Mouse (Mus musculus) neutrophil, adult 5-6 weeks (primary cell): ENCODE results near the gene Sap18b. TPM values are rescaled to one million over a fixed set of nuclear protein-coding genes. Genes with fewer than 3 reads are reported as not detected.
A peak's percentile ranks its signal among the peaks of the same experiment; 100 is the strongest.

Source experiments
- ATAC-seq: fragments of 151-379, 151-347 bp; 2 replicates; pipeline ENCODE4 v1.8.0; 2017; ENCODE audit warnings: mild to moderate bottlenecking, moderate TSS enrichment; ENCODE audit not compliant: insufficient number of reproducible peaks, poor library complexity, low FRiP score, severe bottlenecking; ENCODE audit errors: extremely low read depth
- total RNA-seq: library from RNA; stranded (forward); fragments of 200-1000 nt; gene quantifications from 2 replicates; pipeline ENCODE4 v1.2.3, GENCODE M21; 2017

Sap18b gene
- total RNA-seq, 1 experiment from 2014 or later = 98.1 TPM

DNA sequence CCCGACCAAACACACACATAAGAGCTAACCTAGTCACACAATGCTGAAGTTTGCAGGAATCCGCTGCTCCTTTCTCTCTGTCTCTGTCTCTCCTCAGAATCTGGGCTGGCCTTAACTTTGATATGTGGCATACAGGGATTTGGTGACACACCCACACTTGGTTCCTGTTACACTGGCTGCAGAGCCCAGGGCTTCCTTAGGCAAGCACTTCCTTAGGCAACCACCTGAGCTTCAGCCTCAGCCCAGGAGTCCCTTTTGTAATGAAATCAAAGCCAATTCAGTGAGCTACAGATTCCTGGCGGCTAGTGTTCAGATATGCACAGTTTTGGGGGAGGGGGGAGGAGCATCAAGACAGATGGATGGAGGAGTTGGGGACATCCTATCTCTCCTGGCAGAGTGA, 7.5 kb upstream of the Sap18b start:
- ATAC-seq = no peak

DNA sequence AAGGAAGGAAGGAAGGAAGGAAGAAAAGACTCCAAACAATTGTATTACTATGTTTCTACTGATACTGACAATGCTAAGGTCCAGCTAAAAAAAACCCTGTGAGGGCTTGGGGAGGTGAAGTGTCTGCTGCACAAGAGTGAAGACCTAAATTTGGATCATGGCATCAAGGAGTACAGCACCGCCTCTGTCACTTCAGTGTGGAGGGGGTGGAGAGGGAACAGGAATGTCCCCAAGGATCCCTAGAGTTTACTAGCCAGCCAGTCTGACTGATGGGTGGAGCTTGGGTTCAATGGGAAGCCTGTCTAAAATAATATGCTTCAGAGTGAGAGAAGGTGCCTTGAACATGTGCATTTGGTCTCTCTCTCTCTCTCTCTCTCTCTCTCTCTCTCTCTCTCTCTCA, 6.9 kb upstream of the Sap18b start:
- ATAC-seq = no peak

DNA sequence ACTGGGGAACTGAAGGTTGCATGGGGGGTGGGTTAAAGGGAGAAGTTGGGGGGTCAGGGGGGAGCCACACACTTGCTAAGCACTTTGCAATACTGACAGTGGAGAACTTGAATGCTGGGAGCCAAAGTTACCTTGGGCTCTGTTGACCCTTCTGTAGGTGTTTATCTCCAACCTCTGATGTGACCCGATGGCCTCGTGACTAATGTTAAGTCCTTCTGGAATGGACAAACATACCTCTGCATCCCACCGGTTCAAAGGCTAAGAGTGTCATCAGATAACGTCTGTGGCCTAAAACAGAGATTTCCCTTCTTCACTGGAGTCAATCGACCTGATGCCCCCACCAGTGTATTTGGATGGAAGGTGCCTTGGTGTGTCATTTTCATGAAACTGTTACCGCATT, 3.9 kb upstream of the Sap18b start:
- no peak for ATAC-seq

DNA sequence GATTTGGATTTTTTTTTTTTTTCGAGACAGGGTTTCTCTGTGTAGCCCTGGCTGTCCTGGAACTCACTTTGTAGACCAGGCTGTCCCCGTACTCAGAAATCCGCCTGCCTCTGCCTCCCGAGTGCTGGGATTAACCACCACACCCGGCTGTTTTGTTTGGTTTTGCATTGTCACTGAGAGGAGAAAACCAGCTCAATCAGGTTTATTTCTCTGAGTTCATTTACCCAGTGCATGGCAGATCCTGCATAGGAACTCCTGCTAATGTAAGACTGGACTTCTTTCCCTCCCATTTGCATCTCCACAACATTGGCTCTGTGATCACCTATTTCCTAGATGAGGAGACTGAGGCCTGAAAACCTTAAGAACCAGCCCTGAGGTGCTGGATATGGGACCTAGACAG, 3.0 kb upstream of the Sap18b start:
- no peak for ATAC-seq

DNA sequence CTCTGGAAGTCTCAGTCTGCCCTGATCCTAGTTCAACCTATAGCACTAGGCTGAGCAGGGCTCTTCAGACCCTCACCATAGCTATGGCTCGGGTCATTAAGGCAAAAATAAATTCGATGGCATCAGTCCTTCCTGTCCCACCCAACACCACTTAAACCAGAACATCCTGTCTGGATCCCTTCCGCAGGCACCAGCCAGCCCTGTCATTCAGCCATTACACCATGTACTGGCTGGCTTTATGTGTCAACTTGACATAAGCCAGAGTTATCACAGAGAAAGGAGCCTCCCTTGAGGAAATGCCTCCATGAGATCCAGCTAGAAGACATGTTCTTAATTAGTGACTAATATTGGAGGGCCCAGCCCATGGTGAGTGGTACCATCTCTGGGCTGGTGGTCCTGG, 2.4 kb upstream of the Sap18b start:
- ATAC-seq = no peak

DNA sequence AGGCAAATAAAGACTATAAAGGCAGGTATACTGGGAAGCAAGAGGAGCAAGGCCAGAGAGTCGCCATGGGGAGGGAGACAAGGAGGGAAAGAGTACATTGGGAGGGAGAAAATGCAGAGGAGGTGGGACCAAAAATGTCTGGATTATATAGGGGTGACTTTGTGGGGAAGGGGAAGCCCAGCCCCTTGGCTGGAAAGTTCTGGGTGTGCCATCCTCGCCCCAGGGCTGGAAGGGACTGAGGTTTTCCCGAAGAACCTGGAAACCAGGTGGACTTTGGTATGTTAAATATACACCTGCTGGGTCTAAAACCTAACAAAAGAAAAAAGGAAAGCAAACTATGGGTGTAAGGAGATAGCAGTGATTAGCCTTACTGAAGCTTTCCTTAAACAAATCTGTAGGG, 5.0 kb downstream of the Sap18b start:
- ATAC-seq = no peak

DNA sequence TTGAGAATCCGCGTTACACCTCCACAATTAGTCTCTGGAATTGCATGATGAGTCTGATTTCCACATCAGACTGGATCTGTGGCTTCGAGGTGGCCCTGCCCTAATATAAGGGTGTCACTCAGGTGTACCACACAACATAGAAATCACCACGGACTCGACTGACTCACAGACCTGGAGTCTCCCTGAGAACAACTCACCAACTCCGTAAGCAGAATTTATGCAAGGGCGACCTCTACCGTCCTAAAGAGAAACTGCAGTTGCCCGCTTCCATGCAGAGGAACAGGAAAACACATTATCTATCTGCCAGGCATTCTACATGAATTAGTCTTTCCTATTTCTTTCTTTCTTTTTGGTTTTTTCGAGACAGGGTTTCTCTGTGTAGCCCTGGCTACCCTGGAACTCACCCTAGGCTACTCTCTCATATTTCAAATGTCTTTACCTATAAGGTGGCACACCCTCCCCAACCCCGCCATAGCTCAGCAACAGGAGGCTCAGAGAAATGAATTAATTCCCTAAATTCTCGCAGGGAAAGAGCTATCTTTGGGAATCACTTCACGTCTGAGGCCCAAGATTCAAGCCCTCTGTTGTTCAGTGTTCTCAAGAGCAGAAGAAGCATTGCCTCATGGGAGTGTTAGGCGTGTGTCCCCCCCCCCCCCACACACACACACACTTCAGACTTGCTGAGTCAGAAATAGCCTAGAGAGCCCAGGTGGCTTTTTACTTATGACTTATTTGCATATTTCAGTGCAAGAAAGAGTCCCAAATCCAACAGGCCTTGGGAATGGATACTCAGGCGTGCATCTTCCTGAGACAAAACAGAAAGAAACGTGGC, 7.7 kb downstream of the Sap18b start:
- peak; percentile 71 for ATAC-seq

DNA sequence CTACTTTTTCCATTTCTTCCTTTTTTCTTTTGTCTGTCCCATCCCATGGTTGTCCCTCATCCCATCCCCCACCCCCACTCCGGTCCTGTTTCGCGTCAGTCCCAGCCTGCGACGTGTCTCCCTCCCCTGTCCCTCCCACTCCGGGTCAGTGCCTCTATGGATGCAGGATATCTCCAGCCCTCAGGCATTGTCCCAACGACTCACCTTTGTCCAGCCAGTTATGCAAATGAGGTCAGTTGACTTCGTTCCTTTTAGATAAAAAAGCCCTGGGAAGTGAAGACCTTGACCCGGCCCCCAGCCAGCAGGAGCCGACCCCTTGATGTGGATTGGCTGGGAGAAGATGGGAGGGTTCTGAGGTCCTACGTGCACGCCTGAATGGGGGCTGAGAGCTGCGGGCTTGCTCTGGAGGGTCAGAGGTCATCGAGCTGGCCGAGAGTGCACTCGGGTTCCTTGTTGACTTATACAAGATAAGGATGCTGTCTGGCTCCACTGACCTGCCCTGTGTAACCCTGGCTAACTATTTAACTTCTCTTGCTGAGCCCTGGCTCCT, 8.4 kb downstream of the Sap18b start:
- no peak for ATAC-seq

DNA sequence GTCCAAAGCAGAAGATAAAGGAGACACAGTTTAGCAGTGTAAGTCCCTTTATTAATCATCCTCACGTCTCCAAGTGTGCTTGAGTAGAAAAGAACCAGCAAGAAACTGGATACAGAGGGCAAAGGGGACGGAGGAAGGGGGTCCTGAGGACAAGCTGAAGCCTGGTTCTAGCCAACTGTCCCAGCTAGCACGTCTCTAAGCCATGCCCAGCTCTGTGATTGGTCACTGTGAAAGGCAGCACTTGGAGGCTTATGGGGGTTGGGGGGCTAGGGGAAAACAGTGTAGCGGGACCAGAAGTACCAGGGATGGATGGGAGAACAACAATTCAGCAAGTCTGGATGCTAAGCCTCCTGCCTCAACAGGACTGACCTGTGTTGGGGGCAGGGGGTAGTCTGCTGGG, 10.7 kb downstream of the Sap18b start:
- no peak for ATAC-seq

DNA sequence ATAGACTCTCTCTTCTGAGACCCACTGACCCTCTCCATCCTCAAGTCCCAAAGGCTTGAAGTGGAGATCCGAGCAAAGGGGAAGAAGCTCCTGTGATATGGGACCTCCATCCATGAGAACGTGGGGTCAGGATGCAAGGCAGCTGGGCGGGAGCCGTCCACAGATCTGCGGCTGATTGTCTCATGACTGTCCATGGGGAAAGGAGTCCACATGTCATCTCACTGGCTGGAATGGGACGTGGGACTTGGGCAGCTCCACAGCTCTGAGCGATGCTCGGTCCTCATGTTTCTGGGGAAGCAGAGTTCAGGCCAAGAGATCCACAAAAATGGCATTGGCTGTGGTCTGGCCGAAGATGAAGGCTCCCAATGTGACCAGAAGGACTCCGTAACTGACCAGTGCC, 12.1 kb downstream of the Sap18b start:
- ATAC-seq = no peak

DNA sequence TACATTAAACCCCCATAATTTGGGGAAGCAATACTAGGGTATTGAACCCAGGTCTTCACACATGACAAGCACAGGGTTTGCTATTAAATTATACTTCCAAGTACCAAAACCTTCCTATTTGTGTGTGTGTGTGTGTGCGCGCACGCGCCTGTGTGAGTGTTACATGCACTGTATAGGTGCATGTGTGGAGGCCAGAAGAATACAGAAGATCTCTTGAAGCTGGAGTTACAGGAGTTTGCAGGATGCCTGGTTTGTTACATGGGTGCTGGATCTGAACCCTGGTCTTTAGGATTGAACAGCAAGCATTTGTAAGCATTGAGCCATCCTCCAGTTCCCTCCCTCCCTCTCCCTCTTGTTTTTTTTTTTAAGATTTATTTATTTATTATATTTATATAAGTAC, 14.1 kb downstream of the Sap18b start:
- ATAC-seq = no peak

DNA sequence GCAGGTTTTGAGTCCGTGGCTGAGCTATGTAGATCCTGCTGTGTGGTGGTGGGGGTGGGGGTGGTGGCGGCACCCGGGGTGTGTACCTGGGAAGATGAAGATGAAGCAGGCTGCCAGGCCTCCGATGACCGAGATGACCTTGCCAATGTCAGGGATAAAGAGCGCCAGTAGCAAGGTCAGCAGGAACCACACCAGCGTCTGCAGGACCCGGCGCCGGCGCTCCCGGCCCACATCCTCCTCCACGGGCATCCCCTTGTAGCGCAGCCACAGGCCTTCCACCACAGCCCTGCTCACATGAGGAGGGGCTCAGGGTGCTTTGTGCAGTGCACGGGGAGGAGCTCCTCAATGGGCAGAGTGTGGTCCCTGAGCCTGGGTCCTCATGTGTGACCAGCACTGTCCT, 16.3 kb downstream of the Sap18b start:
- ATAC-seq = no peak

DNA sequence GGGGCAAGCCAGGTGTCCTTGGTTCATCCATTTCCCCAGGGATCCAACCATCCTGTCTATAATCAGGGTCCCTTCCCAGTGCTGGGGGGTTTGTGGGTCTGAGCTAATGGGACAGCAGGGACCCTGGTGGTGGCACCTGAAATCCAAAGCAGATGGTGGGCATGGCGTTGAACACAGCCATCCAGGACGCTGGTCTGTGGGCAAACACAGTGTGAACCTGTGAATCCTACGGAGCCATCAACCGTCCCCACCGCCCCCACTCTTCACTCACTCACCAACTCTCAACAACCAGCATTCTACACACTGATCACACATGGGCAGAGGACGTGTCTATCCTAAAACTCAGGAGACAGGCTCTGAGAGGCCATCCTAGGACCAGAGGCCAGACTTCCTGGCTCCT, 18.8 kb downstream of the Sap18b start:
- no peak for ATAC-seq

DNA sequence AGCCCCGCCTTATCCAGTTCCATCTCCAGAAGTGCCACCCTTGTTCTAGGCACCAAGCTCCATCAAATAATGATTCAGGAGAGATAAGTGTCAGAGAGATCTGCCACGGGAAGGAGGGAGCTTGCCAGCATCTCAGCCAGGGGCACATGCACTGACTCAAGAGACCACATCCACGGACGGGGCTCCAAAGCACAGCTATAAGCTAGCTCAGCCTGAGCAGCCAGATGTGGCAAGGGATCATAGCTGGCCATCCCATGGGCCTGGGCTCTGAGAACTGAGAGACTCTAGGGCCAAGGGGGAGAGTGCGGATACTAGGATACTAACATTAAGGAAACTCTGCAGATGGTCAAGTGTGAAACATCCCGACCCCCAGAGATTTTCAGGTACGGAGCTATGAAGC, 19.9 kb downstream of the Sap18b start:
- no peak for ATAC-seq

DNA sequence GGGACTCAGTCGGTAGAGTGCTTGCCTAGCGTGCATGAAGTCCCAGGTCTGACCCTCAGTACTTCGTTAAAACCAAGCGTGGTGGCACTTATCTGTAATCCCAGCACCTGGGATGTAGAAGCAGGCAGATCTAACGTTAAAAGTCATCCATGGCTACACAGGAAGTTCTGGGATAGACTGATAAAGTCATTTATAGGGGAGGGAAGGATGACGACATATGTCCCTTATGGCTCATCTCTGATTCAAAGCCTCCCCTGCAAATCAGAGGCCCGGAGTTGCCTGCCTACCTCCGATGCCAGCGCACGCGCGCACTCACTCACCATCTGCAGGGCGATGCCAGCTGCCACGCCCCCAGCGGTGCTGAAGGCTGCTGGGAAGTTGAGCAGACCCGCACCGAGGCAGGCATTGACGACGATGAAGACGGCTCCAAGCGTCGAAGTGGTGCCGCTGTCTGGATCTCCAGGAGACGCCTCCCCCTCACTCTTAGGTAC, 23.0 kb downstream of the Sap18b start:
- no peak for ATAC-seq

DNA sequence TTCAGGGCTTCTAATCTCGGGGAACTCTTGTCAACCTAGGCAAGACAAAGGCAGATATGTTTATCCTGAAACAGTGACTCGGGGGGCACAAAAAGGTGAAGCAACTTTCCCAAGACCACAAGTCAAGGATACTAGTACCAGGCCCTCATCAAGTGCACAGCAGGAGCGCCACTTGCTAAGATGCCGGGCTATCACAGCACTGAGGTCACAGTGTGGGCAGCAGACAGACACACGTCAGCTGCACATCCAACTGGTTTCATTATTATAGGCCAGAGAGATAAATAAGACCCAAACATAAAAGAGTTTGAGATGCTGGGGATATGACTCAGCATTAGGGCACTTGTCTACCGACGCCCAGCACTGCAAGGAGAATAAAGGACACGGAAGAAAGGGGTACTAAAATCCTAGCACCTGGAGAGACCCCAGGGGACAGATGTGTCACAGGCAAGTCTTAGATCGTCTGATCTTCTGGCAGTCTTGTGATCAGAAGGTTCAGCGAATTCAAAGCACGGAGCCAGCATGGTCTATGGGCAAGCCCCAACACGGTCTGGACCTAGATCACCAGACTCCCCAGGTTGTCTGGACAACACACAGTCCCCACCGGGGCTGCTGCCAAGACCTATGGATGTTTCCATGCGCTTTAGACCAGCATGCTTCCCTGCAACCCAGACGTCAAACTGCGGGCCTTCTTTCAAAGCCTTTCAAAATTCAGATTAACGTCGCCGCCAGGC, 23.8 kb downstream of the Sap18b start:
- ATAC-seq = no peak

DNA sequence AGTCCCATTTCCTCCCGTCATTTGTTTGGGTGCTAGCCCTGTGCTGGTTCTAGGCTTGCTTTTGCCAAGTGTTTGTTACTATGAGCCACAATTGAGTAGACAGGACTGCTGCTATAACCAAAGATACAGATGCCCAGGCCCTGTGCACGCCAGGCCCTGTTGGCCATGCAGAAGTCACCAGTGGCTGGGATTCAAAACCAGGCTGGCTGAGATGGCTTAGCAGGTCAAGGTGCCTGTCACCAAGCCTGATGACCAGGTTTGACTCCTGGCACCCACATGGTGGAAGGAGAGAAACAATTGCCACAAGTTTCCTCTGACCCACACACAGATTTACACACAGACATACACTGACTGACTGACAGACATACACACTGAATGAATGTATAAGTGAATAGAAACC, 25.2 kb downstream of the Sap18b start:
- ATAC-seq = no peak

DNA sequence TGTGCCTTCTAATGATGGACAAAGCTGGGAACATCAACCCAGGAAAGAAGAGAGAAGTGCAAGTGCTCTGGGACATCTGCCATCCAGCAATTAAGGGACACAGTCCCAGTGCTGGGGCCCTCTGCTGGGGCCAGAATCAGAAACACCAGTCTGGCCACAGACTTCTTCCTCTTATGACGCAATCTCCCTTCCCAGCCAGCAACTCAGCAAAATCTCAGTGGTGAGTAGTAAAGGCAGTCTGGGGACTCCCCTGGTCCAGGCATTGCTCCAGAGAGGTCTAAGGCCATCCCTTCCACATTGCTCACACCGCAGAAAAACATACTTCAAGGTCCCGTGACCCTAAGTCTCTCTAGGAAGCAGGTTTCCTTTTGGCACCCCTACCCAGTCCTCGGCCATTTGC, 27.1 kb downstream of the Sap18b start:
- ATAC-seq = peak; percentile 81

DNA sequence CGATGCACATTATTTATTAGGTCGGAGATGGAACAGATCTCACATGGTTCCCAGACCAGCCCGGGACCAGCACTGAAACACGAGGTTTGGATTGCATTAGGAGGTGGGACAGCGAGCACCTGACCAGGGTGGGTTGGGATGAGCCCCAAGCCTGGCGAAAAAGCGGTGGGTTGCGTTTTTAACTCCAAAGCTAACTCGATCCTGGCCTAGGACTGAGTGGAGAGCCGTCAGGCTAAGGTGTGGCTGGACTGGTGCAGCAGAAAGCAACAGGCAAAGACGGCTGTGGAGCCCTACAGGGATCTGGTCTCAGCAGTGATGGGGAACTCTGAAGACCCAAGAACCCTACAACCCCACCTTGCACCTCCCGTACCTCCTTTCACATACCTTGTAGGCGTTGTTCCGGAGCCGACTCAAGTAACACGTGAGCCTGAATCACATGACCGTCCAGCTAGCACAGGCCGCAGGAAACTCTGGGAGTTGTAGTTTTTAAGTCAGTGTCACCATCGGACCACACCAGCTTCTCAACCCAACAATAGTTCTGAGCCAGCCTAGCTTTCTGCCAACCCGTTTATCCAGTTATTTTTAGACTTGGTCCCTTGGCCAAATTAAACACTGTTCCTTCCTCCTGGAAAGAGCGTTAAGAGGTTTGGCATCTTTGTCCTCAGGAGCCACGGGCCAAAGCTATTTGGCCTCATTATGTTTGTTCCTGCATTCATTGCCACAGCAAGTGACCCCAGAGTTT, 28.1 kb downstream of the Sap18b start, which contains the start of gene Slc38a7:
Slc38a7 (minus strand) TSS at position 438 of the 742 bp plus-strand sequence.
- peak; percentile 91 for ATAC-seq
